Mouse (Mus musculus): ENCODE measurements at regions not wholly inside any gene's neighbourhood (a gene's known extent, or its start where the extent isn't known, plus 50 kb on each side); places are given as distances from the start of the nearest gene placed in this dataset.

- no peak for TF ChIP-seq CTCF (IDR thresholded peaks at IDR 0.05; ENCODE audit: low read depth, low read length)
- TF ChIP-seq POLR2A (IDR thresholded peaks at IDR 0.05; ENCODE audit: borderline replicate concordance, low read depth, low read length) = no peak
Measured at GRCm38 (mm10) chr13:45195562-45195961, 117.1 kb downstream of the Gm9817 start.
